Mouse (Mus musculus) CH12.LX (cell line): ENCODE measurements at regions not wholly inside any gene's neighbourhood (a gene's known extent, or its start where the extent isn't known, plus 50 kb on each side); places are given as distances from the start of the nearest gene placed in this dataset.
"Not testable (repeated sequence)": the region's sequence is repeated elsewhere in the genome, so short reads cannot be mapped to it uniquely, and the experiment has no call there.

ENCODE experiments used
- DNase-seq: peaks from one replicate; pipeline ENCODE4 v3.0.0-alpha.2; 2013; ENCODE audit errors: extremely low read depth
- H3K27ac ChIP-seq: 2 replicates; pipeline ENCODE4 v1.5.1; 2012; ENCODE audit warnings: low read depth, mild to moderate bottlenecking, control low read depth, moderate library complexity; ENCODE audit not compliant: insufficient read depth
- H3K27me3 ChIP-seq: replicated peaks from 2 replicates; pipeline ENCODE3; 2012; ENCODE audit warnings: inconsistent platforms
- H3K36me3 ChIP-seq, 2 experiments: replicated peaks in 1 of 2; 2 replicates each; pipeline versions ENCODE3 to v1.6.1; 2012; ENCODE audit warnings: inconsistent platforms in 1 of 2, low read length in 1 of 2, mild to moderate bottlenecking in 1 of 2, mixed read lengths in 1 of 2, moderate library complexity in 1 of 2; ENCODE audit not compliant: control insufficient read depth in 1 of 2, insufficient read depth in 1 of 2
- H3K4me1 ChIP-seq, 2 experiments: 2 replicates each; pipeline ENCODE4 v1.6.1; 2012; ENCODE audit warnings: inconsistent platforms in 1 of 2, moderate library complexity in 1 of 2; ENCODE audit not compliant: insufficient read depth in 2 of 2, control insufficient read depth in 1 of 2
- H3K4me2 ChIP-seq: 2 replicates; pipeline ENCODE4 v1.6.1; 2012; ENCODE audit warnings: low read depth, mild to moderate bottlenecking, control low read depth; ENCODE audit not compliant: poor library complexity, insufficient read depth, severe bottlenecking
- H3K4me3 ChIP-seq, 3 experiments: fragments of 150-350 bp in 1 of 3; sonication (generic) in 1 of 3; replicated peaks in 1 of 3; 2 replicates each; pipeline versions ENCODE3 to v1.5.1; 2011 to 2012; ENCODE audit warnings: low read depth in 2 of 3, low read length in 2 of 3, mild to moderate bottlenecking in 2 of 3, moderate library complexity in 2 of 3, control low read depth in 1 of 3, improper control_type of control experiment in 1 of 3, inconsistent platforms in 1 of 3, mixed read lengths in 1 of 3; ENCODE audit not compliant: poor library complexity in 1 of 3
- H3K79me2 ChIP-seq: replicated peaks from 2 replicates; pipeline ENCODE4 v1.6.1; 2012; ENCODE audit warnings: mild to moderate bottlenecking, moderate library complexity; ENCODE audit not compliant: control insufficient read depth, poor library complexity, insufficient read depth, severe bottlenecking; ENCODE audit errors: extremely low read depth
- H3K9ac ChIP-seq: 2 replicates; pipeline ENCODE4 v1.6.1; 2012; ENCODE audit warnings: low read depth, mild to moderate bottlenecking, control low read depth, moderate library complexity; ENCODE audit not compliant: insufficient read depth
- H3K9me3 ChIP-seq: replicated peaks from 2 replicates; pipeline ENCODE3; 2012; ENCODE audit warnings: low read length, inconsistent platforms, mixed read lengths
- BHLHE40 ChIP-seq: IDR thresholded peaks from 2 replicates; pipeline ENCODE4 v1.6.1; 2011; ENCODE audit warnings: mild to moderate bottlenecking, low read depth, low read length, improper control_type of control experiment
- CHD2 ChIP-seq: IDR thresholded peaks from 2 replicates; pipeline ENCODE4 v1.6.1; 2011; ENCODE audit warnings: low read length, improper control_type of control experiment
- E2F4 ChIP-seq: IDR thresholded peaks from 2 replicates; pipeline ENCODE4 v1.6.1; 2011; ENCODE audit warnings: low read depth, low read length, improper control_type of control experiment; ENCODE audit not compliant: insufficient replicate concordance
- ELF1 ChIP-seq: IDR thresholded peaks from 2 replicates; pipeline ENCODE4 v1.6.1; 2014; ENCODE audit warnings: low read depth, mild to moderate bottlenecking, inconsistent platforms, low read length, improper control_type of control experiment
- GABPA ChIP-seq: IDR thresholded peaks from 2 replicates; pipeline ENCODE4 v1.6.1; 2012; ENCODE audit warnings: low read depth, low read length, improper control_type of control experiment, inconsistent platforms; ENCODE audit not compliant: insufficient replicate concordance
- JUN ChIP-seq: IDR thresholded peaks from 2 replicates; pipeline ENCODE4 v1.6.1; 2011; ENCODE audit warnings: low read depth, mild to moderate bottlenecking, low read length, improper control_type of control experiment, moderate library complexity; ENCODE audit not compliant: insufficient read depth
- JUND ChIP-seq: conservative IDR thresholded peaks from 2 replicates; pipeline ENCODE4 v1.6.1; 2011; ENCODE audit warnings: low read depth, low read length, improper control_type of control experiment
- MAX ChIP-seq: IDR thresholded peaks from 2 replicates; pipeline ENCODE4 v1.6.1; 2011; ENCODE audit warnings: low read length, improper control_type of control experiment
- MAZ ChIP-seq: IDR thresholded peaks from 2 replicates; pipeline ENCODE4 v1.6.1; 2012; ENCODE audit warnings: low read depth, mild to moderate bottlenecking, inconsistent platforms, low read length, improper control_type of control experiment, moderate library complexity
- MYC ChIP-seq: IDR thresholded peaks from 2 replicates; pipeline ENCODE4 v1.6.1; 2011; ENCODE audit warnings: low read depth, mild to moderate bottlenecking, improper control_type of control experiment, low read length
- NELFE ChIP-seq: IDR thresholded peaks from 2 replicates; pipeline ENCODE4 v1.6.1; 2011; ENCODE audit warnings: low read depth, low read length, improper control_type of control experiment
- POLR2A ChIP-seq: IDR thresholded peaks from 2 replicates; pipeline ENCODE4 v1.6.1; 2011; ENCODE audit warnings: low read depth, mild to moderate bottlenecking, improper control_type of control experiment, low read length
- RAD21 ChIP-seq: IDR thresholded peaks from 2 replicates; pipeline ENCODE4 v1.6.1; 2011; ENCODE audit warnings: low read depth, mild to moderate bottlenecking, low read length, improper control_type of control experiment, moderate library complexity
- SIN3A ChIP-seq: IDR thresholded peaks from 2 replicates; pipeline ENCODE4 v1.6.1; 2012; ENCODE audit warnings: low read length, improper control_type of control experiment, inconsistent platforms
- TBP ChIP-seq: conservative IDR thresholded peaks from 2 replicates; pipeline ENCODE4 v1.6.1; 2011; ENCODE audit warnings: low read depth, low read length, improper control_type of control experiment
- USF1 ChIP-seq: IDR thresholded peaks from 2 replicates; pipeline ENCODE4 v1.6.1; 2014; ENCODE audit warnings: low read depth, mild to moderate bottlenecking, inconsistent platforms, low read length, improper control_type of control experiment
- USF2 ChIP-seq: conservative IDR thresholded peaks from 2 replicates; pipeline ENCODE4 v1.6.1; 2011; ENCODE audit warnings: low read depth, low read length, improper control_type of control experiment
- ZC3H11A ChIP-seq: IDR thresholded peaks from 2 replicates; pipeline ENCODE4 v1.6.1; 2012; ENCODE audit warnings: low read depth, mild to moderate bottlenecking, inconsistent platforms, low read length, improper control_type of control experiment
- ZKSCAN1 ChIP-seq: IDR thresholded peaks from 2 replicates; pipeline ENCODE4 v1.6.1; 2012; ENCODE audit warnings: low read depth, inconsistent platforms, low read length, improper control_type of control experiment, borderline replicate concordance
- ZNF384 ChIP-seq: IDR thresholded peaks from 2 replicates; pipeline ENCODE4 v1.6.1; 2012; ENCODE audit warnings: low read depth, low read length, improper control_type of control experiment, inconsistent platforms
- dilution Hi-C: fragments of 300-500 bp; cut with MboI; formaldehyde crosslinking; loops from 2 replicates; pipeline ENCODE4 v1.14.3; 2020; ENCODE audit warnings: low sequenced_read_pairs; ENCODE audit not compliant: extremely low pct_unique_long_range_greater_than_20kb, extremely low pct_ligation_motif_present
- in situ Hi-C: fragments of 300-500 bp; cut with MboI; formaldehyde crosslinking; loops from 3 replicates; pipeline ENCODE4 v1.14.3; 2019; ENCODE audit warnings: low sequenced_read_pairs, low pct_ligation_motif_present, low pct_unique_long_range_greater_than_20kb, mixed read lengths

DNA sequence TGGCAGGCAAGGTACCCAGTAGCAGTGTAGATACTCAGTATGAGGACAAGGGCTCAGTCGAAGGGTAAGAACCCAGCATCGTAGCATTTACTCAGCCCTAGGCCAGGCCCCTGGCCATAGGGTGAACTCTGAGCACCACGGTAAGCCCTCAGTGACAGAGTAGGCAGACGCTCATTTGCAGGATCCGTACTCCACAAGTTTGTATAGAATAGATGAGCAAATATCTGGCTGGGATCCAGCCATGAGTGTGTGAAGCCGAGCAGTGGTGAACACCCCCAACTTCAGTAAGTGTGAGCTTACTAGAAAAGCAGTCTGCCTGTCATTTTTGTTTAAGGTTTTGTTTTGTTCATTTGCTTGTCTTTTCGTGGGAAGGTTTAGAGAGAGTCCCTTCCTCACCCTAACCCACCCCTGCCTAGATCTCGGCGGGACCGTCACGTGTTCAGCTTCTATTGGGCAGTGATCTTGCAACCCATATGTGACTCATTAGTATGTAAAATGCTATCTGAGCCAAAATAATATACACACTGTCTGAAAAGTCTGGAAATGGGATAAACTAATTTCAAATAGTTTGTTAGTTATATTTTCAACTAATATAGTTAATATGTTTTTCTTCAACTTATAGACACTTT lies 76.3 kb downstream of the Gm5447 start:
- Histone ChIP-seq H3K4me3 (no peak overlapping the region), H3K9me3 (no peaks in the 10 kb centered on the region), H3K4me1 (no peaks in the 10 kb centered on the region), H3K4me2 (no peak overlapping the region), H3K27me3 (peaks cover 2% of the 10 kb centered on the region), H3K79me2 (no peaks in the 10 kb centered on the region), H3K27ac (no peak overlapping the region), H3K36me3 (no peaks in the 10 kb centered on the region), H3K9ac (no peak overlapping the region)
- in situ Hi-C loops (no loop called here), dilution Hi-C loops (no loop called here)
- DNase-seq: no peak
- no peak for TF ChIP-seq BHLHE40
- TF ChIP-seq CHD2: no peak
- TF ChIP-seq NELFE: no peak
- no peak for TF ChIP-seq GABPA
- TF ChIP-seq USF2: no peak
- no peak for TF ChIP-seq SIN3A
- no peak for TF ChIP-seq MAZ
- no peak for TF ChIP-seq TBP
- TF ChIP-seq ZC3H11A: no peak
- TF ChIP-seq JUND: no peak
- TF ChIP-seq ZKSCAN1: no peak
- TF ChIP-seq USF1: no peak
- TF ChIP-seq MAX: no peak
- TF ChIP-seq JUN: no peak

DNA sequence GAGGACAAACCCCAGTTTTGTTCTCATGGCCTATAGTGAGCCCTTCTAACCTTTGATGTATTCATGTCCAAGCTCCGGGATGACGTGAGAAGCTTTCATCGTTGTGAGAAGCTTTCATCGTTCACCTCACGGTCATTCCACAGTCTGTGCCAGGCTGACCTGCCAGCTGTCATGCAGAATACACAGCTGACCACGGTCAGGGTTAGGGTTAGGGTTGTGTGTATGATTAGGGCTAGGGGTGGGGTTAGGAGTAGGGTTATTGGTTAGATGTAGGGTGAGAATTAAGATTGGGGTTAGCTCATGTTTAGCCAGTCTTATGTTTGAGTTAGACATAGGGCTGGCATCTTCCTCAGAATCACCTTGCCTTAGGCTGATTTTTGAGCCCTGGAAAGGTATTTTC lies 77.6 kb downstream of the Gm5447 start:
- H3K9ac ChIP-seq, H3K27me3 ChIP-seq, H3K27ac ChIP-seq, H3K9me3 ChIP-seq, H3K4me3 ChIP-seq, dilution Hi-C loops, H3K4me1 ChIP-seq, DNase-seq, H3K79me2 ChIP-seq, in situ Hi-C loops, H3K36me3 ChIP-seq, H3K4me2 ChIP-seq: not testable (repeated sequence)

DNA sequence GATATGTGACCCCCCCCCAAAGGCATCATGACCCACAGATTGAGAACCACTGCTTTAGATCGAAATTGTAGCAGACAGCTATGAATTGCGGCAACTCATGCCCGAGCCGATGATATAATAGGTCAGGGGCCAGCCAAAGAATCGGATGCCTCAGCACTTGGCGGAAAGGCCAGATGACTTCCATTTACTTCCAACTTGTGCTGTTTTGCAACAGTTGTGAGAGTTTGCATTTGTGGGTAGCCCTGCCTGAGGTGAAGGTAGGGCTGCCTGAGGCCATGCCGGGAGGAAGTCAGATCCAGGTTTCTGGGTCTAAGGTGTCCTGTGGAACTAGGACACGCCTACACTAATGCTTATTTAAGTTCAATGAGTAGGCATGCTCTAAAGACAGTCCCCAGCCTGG lies 80.4 kb downstream of the Gm5447 start:
- H3K9ac ChIP-seq: no peak overlapping the region
- in situ Hi-C loops: no loop called here
- H3K36me3 ChIP-seq: no peaks in the 10 kb centered on the region
- DNase-seq: no peak
- dilution Hi-C loops: no loop called here
- no peaks in the 10 kb centered on the region for H3K79me2 ChIP-seq
- no peaks in the 10 kb centered on the region for H3K4me1 ChIP-seq
- H3K4me3 ChIP-seq: no peak overlapping the region
- TF ChIP-seq ZNF384 (no peak), E2F4 (no peak), ELF1 (no peak), MAX (no peak), USF2 (no peak), POLR2A (no peak), MYC (no peak), RAD21 (no peak), SIN3A (no peak), TBP (no peak)
- H3K9me3 ChIP-seq: no peaks in the 10 kb centered on the region
- H3K4me2 ChIP-seq: no peak overlapping the region
- no peaks in the 10 kb centered on the region for H3K27me3 ChIP-seq
- H3K27ac ChIP-seq: no peak overlapping the region
